Mouse (Mus musculus): ENCODE measurements around the gene Eif1ad.
A peak's percentile ranks its signal among the peaks of the same experiment; 100 is the strongest.
"Not testable (repeated sequence)": the region's sequence is repeated elsewhere in the genome, so short reads cannot be mapped to it uniquely, and the experiment has no call there.

Eif1ad gene

GRCm38 (mm10) chr19:5374748-5375147 is 8.2 kb downstream of the Eif1ad start:
- DNase-seq (ENCODE audit: low read depth, low spot score) = no peak

GRCm38 (mm10) chr19:5377446-5377845 is 10.9 kb downstream of the Eif1ad start:
- DNase-seq (ENCODE audit: low read depth, low spot score) = no peak

GRCm38 (mm10) chr19:5383326-5383725 is 16.8 kb downstream of the Eif1ad start:
- DNase-seq (ENCODE audit: low read depth, low spot score) = no peak

GRCm38 (mm10) chr19:5384715-5385114 is 18.2 kb downstream of the Eif1ad start:
- no peak for DNase-seq (ENCODE audit: low read depth, low spot score)

- DNase-seq (ENCODE audit: low read depth, low spot score) = no peak
These were observed 21.5 kb downstream of the Eif1ad start for GRCm38 (mm10) chr19:5388011-5388441.

- DNase-seq (ENCODE audit: low read depth, low spot score) = peak; percentile 97
These were observed 22.2 kb downstream of the Eif1ad start, which contains the start of gene Sart1 for GRCm38 (mm10) chr19:5388588-5389242. Gene Sart1 (minus strand): TSS chr19:5388703.

- DNase-seq (ENCODE audit: low read depth, low spot score) = peak; percentile 86
These were observed 23.1 kb downstream of the Eif1ad start for GRCm38 (mm10) chr19:5389647-5390046.

GRCm38 (mm10) chr19:5390416-5390815 is 23.9 kb downstream of the Eif1ad start:
- no peak for DNase-seq (ENCODE audit: low read depth, low spot score)

GRCm38 (mm10) chr19:5392892-5393291 is 26.4 kb downstream of the Eif1ad start:
- no peak for DNase-seq (ENCODE audit: low read depth, low spot score)

- DNase-seq (ENCODE audit: low read depth, low spot score) = no peak
These were observed 27.6 kb downstream of the Eif1ad start for GRCm38 (mm10) chr19:5394168-5394567.

- no peak for DNase-seq (ENCODE audit: low read depth, low spot score)
These were observed 28.8 kb downstream of the Eif1ad start for GRCm38 (mm10) chr19:5395371-5395770.

- DNase-seq (ENCODE audit: low read depth, low spot score) = not testable (repeated sequence)
These were observed 34.5 kb downstream of the Eif1ad start for GRCm38 (mm10) chr19:5401073-5401472.

- no peak for DNase-seq (ENCODE audit: low read depth, low spot score)
These were observed 35.8 kb downstream of the Eif1ad start, which contains the start of gene Tsga10ip for GRCm38 (mm10) chr19:5402293-5402692. Gene Tsga10ip (minus strand): TSS chr19:5402526.

- DNase-seq (ENCODE audit: low read depth, low spot score) = peak; percentile 84
These were observed 39.4 kb downstream of the Eif1ad start for GRCm38 (mm10) chr19:5405924-5406323.

- DNase-seq (ENCODE audit: low read depth, low spot score) = peak; percentile 88
These were observed 40.1 kb downstream of the Eif1ad start for GRCm38 (mm10) chr19:5406531-5407126.

GRCm38 (mm10) chr19:5407133-5407532 is 40.6 kb downstream of the Eif1ad start:
- DNase-seq (ENCODE audit: low read depth, low spot score) = peak; percentile 88

GRCm38 (mm10) chr19:5408057-5409001 is 41.8 kb downstream of the Eif1ad start:
- peak; percentile 67 for DNase-seq (ENCODE audit: low read depth, low spot score)

GRCm38 (mm10) chr19:5409068-5409467 is 42.5 kb downstream of the Eif1ad start:
- no peak for DNase-seq (ENCODE audit: low read depth, low spot score)

- no peak for DNase-seq (ENCODE audit: low read depth, low spot score)
These were observed 44.1 kb downstream of the Eif1ad start for GRCm38 (mm10) chr19:5410641-5411040.

- no peak for DNase-seq (ENCODE audit: low read depth, low spot score)
These were observed 45.4 kb downstream of the Eif1ad start for GRCm38 (mm10) chr19:5411961-5412360.

GRCm38 (mm10) chr19:5413840-5414239 is 47.3 kb downstream of the Eif1ad start:
- DNase-seq (ENCODE audit: low read depth, low spot score) = no peak

GRCm38 (mm10) chr19:5414534-5414957 is 48.0 kb downstream of the Eif1ad start:
- DNase-seq (ENCODE audit: low read depth, low spot score) = no peak
